Mouse (Mus musculus) kidney, embryonic 14.5 days (tissue): ENCODE results near the gene Shisa8. TPM values are rescaled to one million over a fixed set of nuclear protein-coding genes. Genes with fewer than 3 reads are reported as not detected.
A peak's percentile ranks its signal among the peaks of the same experiment; 100 is the strongest.

ENCODE experiments used
- ATAC-seq: fragments of 200-750 bp; cut with Nextera tagmentation; 2 replicates; pipeline ENCODE4 v1.8.0; 2017; ENCODE audit warnings: moderate number of reproducible peaks, mild to moderate bottlenecking, moderate TSS enrichment, moderate library complexity; ENCODE audit not compliant: low FRiP score, low TSS enrichment
- H3K27ac ChIP-seq: fragments of 300-500 bp; sonication (generic); 2 replicates; pipeline ENCODE4 v1.5.1; 2014; ENCODE audit warnings: low read depth, mild to moderate bottlenecking, low read length, moderate library complexity, mixed read lengths
- H3K27me3 ChIP-seq: fragments of 300-500 bp; sonication (generic); 2 replicates; pipeline ENCODE4 v1.6.1; 2014; ENCODE audit warnings: mild to moderate bottlenecking, low read length; ENCODE audit not compliant: control insufficient read depth, insufficient read depth
- H3K36me3 ChIP-seq: fragments of 300-500 bp; sonication (generic); 2 replicates; pipeline ENCODE4 v1.6.1; 2014; ENCODE audit warnings: low read length, mixed read lengths; ENCODE audit not compliant: control insufficient read depth, insufficient read depth
- H3K4me1 ChIP-seq: fragments of 300-500 bp; sonication (generic); 2 replicates; pipeline ENCODE4 v1.6.1; 2014; ENCODE audit warnings: low read length, mixed read lengths; ENCODE audit not compliant: control insufficient read depth, insufficient read depth
- H3K4me2 ChIP-seq: fragments of 300-500 bp; sonication (generic); replicated peaks from 2 replicates; pipeline ENCODE4 v1.6.1; 2014; ENCODE audit warnings: low read depth, mild to moderate bottlenecking, low read length
- H3K4me3 ChIP-seq: fragments of 300-500 bp; sonication (generic); 2 replicates; pipeline ENCODE4 v1.5.1; 2014; ENCODE audit warnings: mild to moderate bottlenecking, low read length
- H3K9ac ChIP-seq: fragments of 300-500 bp; sonication (generic); 2 replicates; pipeline ENCODE4 v1.6.1; 2014; ENCODE audit warnings: low read depth, mild to moderate bottlenecking, low read length, moderate library complexity
- H3K9me3 ChIP-seq: fragments of 300-500 bp; sonication (generic); 2 replicates; pipeline ENCODE4 v1.6.1; 2016; ENCODE audit warnings: low read length; ENCODE audit not compliant: control insufficient read depth
- WGBS: fragments of 180-500 bp; shearing (Covaris S2); extraction: QIAGEN DNeasy Blood & Tissue Kit; methylation state at CpG from one replicate; pipeline ENCODE4 v1.1.7; 2014; 5-methylcytosine and 5-hydroxymethylcytosine counted together
- polyA plus RNA-seq: library from polyadenylated mRNA; unstranded; fragments of >200 nt; fragmentation: Nextera tagmentation; extraction: Ambion mirVana; gene quantifications from 2 replicates; pipeline ENCODE4 v1.2.1, GENCODE M21; 2014

Gene Shisa8
- polyA plus RNA-seq, 1 experiment from 2014 or later, result 0.80 TPM

- H3K4me1 ChIP-seq, result peaks cover 3% of the 10 kb centered on the region; the same call in 1 of the 2 replicates
- no peak overlapping the region for H3K27ac ChIP-seq
- no peak overlapping the region for H3K4me2 ChIP-seq
- no peak overlapping the region for H3K4me3 ChIP-seq
- ATAC-seq, result no peak
- 69% methylated on average over 26 of the region's 26 CpGs for WGBS
- H3K27me3 ChIP-seq, result peaks cover 46% of the 10 kb centered on the region
- no peak overlapping the region for H3K9ac ChIP-seq
- no peaks in the 10 kb centered on the region for H3K36me3 ChIP-seq
- H3K9me3 ChIP-seq, result no peaks in the 10 kb centered on the region
Measured at GRCm38 (mm10) chr15:82218778-82219666, 6.4 kb upstream of the Shisa8 start.

GRCm38 (mm10) chr15:82217980-82218379 is 5.4 kb upstream of the Shisa8 start:
- H3K9ac ChIP-seq, result no peak overlapping the region
- no peaks in the 10 kb centered on the region for H3K9me3 ChIP-seq
- H3K4me2 ChIP-seq, result no peak overlapping the region
- H3K27me3 ChIP-seq, result peaks cover 46% of the 10 kb centered on the region
- no peaks in the 10 kb centered on the region for H3K36me3 ChIP-seq
- H3K27ac ChIP-seq, result no peak overlapping the region
- no peaks in the 10 kb centered on the region for H3K4me1 ChIP-seq
- 26% methylated on average over 9 of the region's 9 CpGs for WGBS
- H3K4me3 ChIP-seq, result no peak overlapping the region
- ATAC-seq, result no peak

- H3K36me3 ChIP-seq, result no peaks in the 10 kb centered on the region
- no peaks in the 10 kb centered on the region for H3K9me3 ChIP-seq
- no peak overlapping the region for H3K4me2 ChIP-seq
- no peak for ATAC-seq
- no peak overlapping the region for H3K4me3 ChIP-seq
- H3K9ac ChIP-seq, result no peak overlapping the region
- peaks cover 7% of the 10 kb centered on the region for H3K4me1 ChIP-seq
- H3K27me3 ChIP-seq, result peaks cover 50% of the 10 kb centered on the region
- 14% methylated on average over 7 of the region's 7 CpGs for WGBS
- no peak overlapping the region for H3K27ac ChIP-seq
Measured at GRCm38 (mm10) chr15:82217039-82217438, 4.4 kb upstream of the Shisa8 start.

GRCm38 (mm10) chr15:82216142-82216827 is 3.7 kb upstream of the Shisa8 start:
- ATAC-seq, result no peak
- H3K27ac ChIP-seq, result no peak overlapping the region
- WGBS, result 61% methylated on average over 20 of the region's 20 CpGs
- no peak overlapping the region for H3K9ac ChIP-seq
- H3K27me3 ChIP-seq, result peaks cover 57% of the 10 kb centered on the region
- no peak overlapping the region for H3K4me2 ChIP-seq
- peaks cover 12% of the 10 kb centered on the region for H3K4me1 ChIP-seq
- H3K4me3 ChIP-seq, result no peak overlapping the region
- no peaks in the 10 kb centered on the region for H3K36me3 ChIP-seq
- H3K9me3 ChIP-seq, result no peaks in the 10 kb centered on the region

- peaks cover 65% of the 10 kb centered on the region for H3K27me3 ChIP-seq
- H3K4me1 ChIP-seq, result peaks cover 16% of the 10 kb centered on the region
- no peaks in the 10 kb centered on the region for H3K36me3 ChIP-seq
- ATAC-seq, result no peak
- H3K4me3 ChIP-seq, result no peak overlapping the region
- no peak overlapping the region for H3K27ac ChIP-seq
- WGBS, result 57% methylated on average over 11 of the region's 11 CpGs
- no peak overlapping the region for H3K9ac ChIP-seq
- no peak overlapping the region for H3K4me2 ChIP-seq
- no peaks in the 10 kb centered on the region for H3K9me3 ChIP-seq
Measured at GRCm38 (mm10) chr15:82215332-82216046, 2.9 kb upstream of the Shisa8 start.

GRCm38 (mm10) chr15:82213222-82213621 is 607 bp upstream of the Shisa8 start:
- peaks cover 82% of the 10 kb centered on the region for H3K27me3 ChIP-seq
- H3K9ac ChIP-seq, result no peak overlapping the region
- ATAC-seq, result no peak
- H3K36me3 ChIP-seq, result no peaks in the 10 kb centered on the region
- no peak overlapping the region for H3K4me2 ChIP-seq
- peak overlapping the region; percentile 41; the same call in 1 of the 2 replicates for H3K4me3 ChIP-seq
- no peaks in the 10 kb centered on the region for H3K9me3 ChIP-seq
- peaks cover 16% of the 10 kb centered on the region for H3K4me1 ChIP-seq
- whole genome bisulfite sequencing, result 8% methylated on average over 4 of the region's 4 CpGs
- H3K27ac ChIP-seq, result no peak overlapping the region

GRCm38 (mm10) chr15:82211911-82212751 is 484 bp downstream of the Shisa8 start:
- Histone ChIP-seq H3K9me3 (no peaks in the 10 kb centered on the region), H3K4me2 (peak overlapping the region; percentile 76), H3K36me3 (no peaks in the 10 kb centered on the region), H3K4me3 (peak overlapping the region; percentile 41), H3K4me1 (peaks cover 16% of the 10 kb centered on the region), H3K27ac (no peak overlapping the region), H3K27me3 (peaks cover 90% of the 10 kb centered on the region), H3K9ac (peak overlapping the region; percentile 34)
- WGBS, result under 1% methylated on average over 102 of the region's 112 CpGs
- peak; percentile 65; the same call in 1 of the 2 replicates for ATAC-seq

GRCm38 (mm10) chr15:82211281-82211680 is 1.3 kb downstream of the Shisa8 start:
- Histone ChIP-seq H3K4me1 (peaks cover 23% of the 10 kb centered on the region), H3K9me3 (no peaks in the 10 kb centered on the region), H3K36me3 (peaks cover 4% of the 10 kb centered on the region; the same call in 1 of the 2 replicates), H3K4me3 (peak overlapping the region; percentile 41), H3K27me3 (peaks cover 90% of the 10 kb centered on the region), H3K4me2 (peak overlapping the region; percentile 76), H3K27ac (no peak overlapping the region), H3K9ac (no peak overlapping the region)
- no peak for ATAC-seq
- 5% methylated on average over 9 of the region's 11 CpGs for WGBS
